Mouse (Mus musculus): ENCODE results near the gene Coq10a.

The Coq10a gene

DNA sequence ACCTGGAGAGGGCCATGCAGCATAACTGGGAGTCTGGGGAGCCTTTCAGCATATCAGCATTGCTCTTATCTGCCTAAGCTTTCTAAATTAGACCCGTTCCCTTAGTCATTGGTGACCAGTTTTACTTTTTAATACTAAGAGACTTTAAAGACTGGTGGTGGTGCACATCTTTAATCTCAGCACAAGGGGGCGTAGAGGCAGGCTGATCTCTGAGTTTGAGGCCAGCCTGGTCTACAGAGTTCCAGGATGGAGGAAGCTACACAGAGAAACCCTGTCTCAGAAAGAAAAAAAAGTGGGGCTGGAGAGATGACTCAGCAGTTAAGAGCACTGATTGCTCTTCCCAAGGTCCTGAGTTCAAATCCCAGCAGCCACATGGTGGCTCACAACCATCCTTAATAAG, 28.5 kb downstream of the Coq10a start:
- CTCF ChIA-PET, result interaction anchor here (0.5 to 1.4 kb wide), 13 partner anchors 9 to 259 kb away, joined by 3 to 8 read pairs (median 3); partner anchors contain the start of gene Stat2 (in 1 of the 4)
- POLR2A ChIA-PET, result interaction anchor here in 3 of 4 experiments (0.6 to 14.1 kb wide), 20 partner anchors 10 to 579 kb away, joined by 3 to 252 read pairs (median 4); partner anchors contain the start of genes Cnpy2 (in 2 of the 3), Coq10a (in 2 of the 3), Nabp2 (in 1 of the 3) and Naca (in 1 of the 3)

DNA sequence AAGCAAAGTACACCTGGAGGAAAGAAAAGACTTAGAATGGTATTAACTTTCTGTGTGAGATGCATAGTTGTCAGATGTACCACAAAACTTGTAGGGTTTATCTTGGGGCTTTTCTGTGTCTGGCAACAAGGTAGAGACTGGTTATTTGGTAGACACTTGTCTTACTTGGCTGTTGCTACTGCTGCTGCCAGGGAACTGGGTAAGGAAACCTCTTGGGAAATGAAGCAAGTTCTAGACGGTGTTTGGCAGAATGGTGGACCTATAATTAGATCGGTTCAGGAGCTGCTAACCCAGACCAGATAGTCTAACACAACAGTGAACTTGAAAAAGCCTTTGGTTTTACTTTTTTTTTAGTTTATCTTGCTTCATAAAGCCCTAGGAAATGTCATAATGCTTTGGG, 29.8 kb downstream of the Coq10a start:
- ChIA-PET CTCF (interaction anchor here in 2 of 4 experiments (0.7 to 2.1 kb wide), 5 partner anchors 17 to 662 kb away, joined by 3 to 7 read pairs (median 6); partner anchors contain the start of gene Cnpy2 (in 1 of the 2)), POLR2A (interaction anchor here in 2 of 4 experiments (0.6 to 14.1 kb wide), 25 partner anchors 12 to 557 kb away, joined by 3 to 252 read pairs (median 7); partner anchors contain the start of genes Cnpy2 (in 2 of the 2), Nabp2 (in 2 of the 2), Pan2 (in 2 of the 2) and Rnf41 (in 2 of the 2))

DNA sequence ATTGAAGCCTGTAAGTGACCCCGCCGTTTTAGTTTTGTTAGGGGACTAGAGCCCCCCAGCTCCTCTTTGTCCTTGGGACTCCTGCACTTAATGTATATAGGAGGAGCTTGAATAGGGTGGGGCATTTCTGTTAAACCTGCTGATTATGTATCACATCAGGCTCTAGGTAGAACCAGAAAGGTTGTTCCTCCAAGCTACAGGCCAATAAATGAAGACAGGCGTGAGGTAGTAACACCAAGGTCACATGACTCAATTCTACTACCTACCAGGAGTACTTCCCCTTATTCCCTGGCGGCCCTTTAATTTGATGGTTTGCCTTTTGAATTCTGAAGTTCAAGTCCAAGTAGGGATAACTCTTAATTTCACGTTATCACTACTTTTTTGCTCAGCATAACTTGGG, 30.4 kb downstream of the Coq10a start:
- ChIA-PET POLR2A (interaction anchor here (0.5 to 14.1 kb wide), 51 partner anchors 9 to 676 kb away, joined by 3 to 252 read pairs (median 4); partner anchors contain the start of genes Cnpy2 (in 3 of the 4), Zc3h10 (in 3 of the 4), Nabp2 (in 2 of the 4) and Pa2g4 (in 2 of the 4)), CTCF (interaction anchor here in 2 of 4 experiments (0.7 to 2.1 kb wide), 9 partner anchors 12 to 662 kb away, joined by 3 to 7 read pairs (median 3); partner anchors contain the start of genes Cnpy2 (in 1 of the 2), Nabp2 (in 1 of the 2) and Rnf41 (in 1 of the 2))

DNA sequence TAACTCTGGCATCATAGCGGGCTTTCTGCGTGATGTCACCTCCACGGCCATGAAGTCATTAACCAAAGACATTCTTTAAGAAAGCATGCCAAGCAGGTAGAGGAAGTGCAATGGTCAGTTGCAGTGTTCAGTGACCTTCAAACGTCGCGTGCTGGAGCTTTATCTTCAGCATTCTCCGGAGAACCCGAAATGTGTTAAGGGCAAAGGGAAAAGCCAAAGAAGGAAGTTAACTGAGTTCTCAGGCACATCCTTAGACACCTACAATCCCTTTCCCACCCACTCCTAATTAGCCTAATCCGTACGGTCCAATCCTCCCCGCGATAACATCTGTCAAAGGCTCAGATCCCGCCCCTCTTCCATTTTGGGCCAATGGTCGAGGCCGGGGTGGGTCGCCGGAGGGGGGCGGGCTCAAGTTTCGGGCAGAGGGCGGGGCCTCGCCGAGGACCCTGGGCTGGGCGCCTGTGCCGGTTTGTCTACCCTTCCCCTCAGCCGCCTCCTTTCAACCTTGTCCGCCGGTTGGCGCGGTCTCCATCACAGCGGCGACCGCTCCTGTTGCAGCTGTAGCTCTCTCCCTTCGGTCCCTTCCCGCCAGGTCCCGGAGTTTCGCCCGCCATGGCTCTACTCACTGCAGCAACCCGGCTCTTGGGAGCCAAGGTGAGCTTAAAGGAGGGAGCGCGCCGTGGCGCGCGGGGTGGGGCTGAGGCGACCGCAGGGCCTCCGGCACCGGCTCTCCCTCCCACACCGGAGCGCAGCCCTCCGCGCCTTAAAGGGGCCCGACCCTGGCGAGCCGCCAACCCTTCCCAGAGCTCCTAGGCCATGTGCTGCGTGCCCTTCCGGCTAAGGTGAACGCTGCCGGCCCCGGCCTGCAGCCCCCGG, 31.3 kb downstream of the Coq10a start, which contains the start of gene Cs:
Cs (plus strand) TSS at position 429 of the 876 bp plus-strand sequence.
- POLR2A ChIA-PET, result interaction anchor here (0.5 to 14.1 kb wide), 60 partner anchors 9 to 676 kb away, joined by 3 to 252 read pairs (median 4); partner anchors contain the start of genes Cnpy2 (in 3 of the 4), Pa2g4 (in 3 of the 4), Zc3h10 (in 3 of the 4) and Nabp2 (in 2 of the 4)
- CTCF ChIA-PET, result interaction anchor here in 2 of 4 experiments (0.7 to 2.1 kb wide), 8 partner anchors 11 to 74 kb away, joined by 3 to 7 read pairs (median 4); partner anchors contain the start of genes Cnpy2 (in 1 of the 2), Nabp2 (in 1 of the 2) and Rnf41 (in 1 of the 2)

DNA sequence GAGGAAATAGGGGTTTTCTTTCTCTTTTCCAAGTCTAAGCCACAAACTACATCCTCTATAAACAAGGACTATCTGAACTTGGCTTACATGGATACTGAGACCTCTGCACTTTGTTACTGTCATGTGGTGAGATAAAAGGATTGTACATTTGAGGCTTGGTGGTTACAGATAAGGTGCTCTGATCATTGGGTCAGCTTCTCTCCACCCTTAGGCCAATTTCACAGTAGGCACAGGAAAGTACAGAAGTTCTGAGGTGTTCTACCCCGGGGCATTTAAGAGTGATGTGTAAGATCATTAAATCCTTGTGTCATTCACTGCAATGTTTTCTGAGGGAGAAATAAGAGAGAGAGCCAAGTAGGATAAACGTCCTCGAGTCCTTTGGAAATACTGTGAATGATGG, 32.2 kb downstream of the Coq10a start:
- POLR2A ChIA-PET, result interaction anchor here (0.6 to 14.1 kb wide), 28 partner anchors 8 to 302 kb away, joined by 3 to 252 read pairs (median 4); partner anchors contain the start of genes Cnpy2 (in 3 of the 4), Pan2 (in 2 of the 4), Zc3h10 (in 2 of the 4) and Gls2 (in 1 of the 4)
- CTCF ChIA-PET, result interaction anchor here in 2 of 4 experiments (0.8 to 1.2 kb wide), 4 partner anchors 9 to 75 kb away, joined by 3 read pairs; partner anchors contain the start of genes Nabp2 (in 1 of the 2) and Rnf41 (in 1 of the 2)

DNA sequence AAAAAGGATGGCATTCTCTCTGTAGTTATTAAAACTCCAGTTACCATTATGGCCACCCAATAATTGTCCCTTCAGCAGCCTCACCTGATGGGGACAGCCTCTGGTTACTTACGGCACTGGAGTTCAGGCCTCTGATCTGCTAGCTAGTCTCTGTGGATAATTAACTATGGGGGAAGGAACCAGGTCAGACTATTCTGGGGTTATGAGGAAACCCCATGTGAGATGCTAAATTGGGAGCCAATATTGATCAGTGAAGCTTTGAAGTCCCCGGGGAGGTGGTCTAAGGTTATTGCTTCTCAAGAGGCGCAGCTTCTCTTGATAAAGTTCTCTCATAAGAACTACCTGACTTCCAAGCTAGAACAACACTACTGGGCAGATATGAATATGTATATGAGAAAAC, 32.6 kb downstream of the Coq10a start:
- POLR2A ChIA-PET, result interaction anchor here in 3 of 4 experiments (0.6 to 14.1 kb wide), 20 partner anchors 11 to 212 kb away, joined by 3 to 252 read pairs (median 4); partner anchors contain the start of genes Cnpy2 (in 3 of the 3), Pan2 (in 2 of the 3), Zc3h10 (in 2 of the 3) and Coq10a (in 1 of the 3)
- CTCF ChIA-PET, result interaction anchor here in 3 of 4 experiments (0.6 to 1.3 kb wide), 6 partner anchors 8 to 75 kb away, joined by 3 to 5 read pairs (median 3); partner anchors contain the start of genes Cnpy2 (in 1 of the 3), Nabp2 (in 1 of the 3) and Rnf41 (in 1 of the 3)

DNA sequence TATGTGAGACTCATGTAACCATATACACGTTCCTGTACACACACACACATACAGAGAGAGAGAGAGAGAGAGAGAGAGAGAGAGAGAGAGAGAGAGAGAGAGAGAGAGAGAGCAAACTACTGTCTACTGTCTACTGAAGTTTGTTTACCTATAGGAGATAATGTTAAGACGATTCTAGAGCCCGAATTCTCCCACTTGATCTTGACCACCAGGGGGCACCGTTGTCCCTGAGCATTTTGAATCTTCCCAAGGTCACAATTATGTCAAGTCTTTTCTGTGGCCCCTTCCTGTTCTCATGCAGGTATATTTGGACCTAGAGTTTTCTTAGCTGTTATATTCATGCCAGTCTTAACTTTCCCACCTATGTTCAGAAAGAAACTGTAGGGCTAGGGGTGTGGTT, 33.2 kb downstream of the Coq10a start:
- ChIA-PET CTCF (interaction anchor here (0.5 to 1.9 kb wide), 24 partner anchors 8 to 781 kb away, joined by 3 to 8 read pairs (median 3); partner anchors contain the start of genes Cnpy2 (in 2 of the 4), Nabp2 (in 1 of the 4), Pan2 (in 1 of the 4) and Rnf41 (in 1 of the 4)), POLR2A (interaction anchor here in 3 of 4 experiments (1.0 to 14.1 kb wide), 21 partner anchors 9 to 212 kb away, joined by 3 to 252 read pairs (median 4); partner anchors contain the start of genes Cnpy2 (in 3 of the 3), Zc3h10 (in 2 of the 3), Coq10a (in 1 of the 3) and Gls2 (in 1 of the 3))

DNA sequence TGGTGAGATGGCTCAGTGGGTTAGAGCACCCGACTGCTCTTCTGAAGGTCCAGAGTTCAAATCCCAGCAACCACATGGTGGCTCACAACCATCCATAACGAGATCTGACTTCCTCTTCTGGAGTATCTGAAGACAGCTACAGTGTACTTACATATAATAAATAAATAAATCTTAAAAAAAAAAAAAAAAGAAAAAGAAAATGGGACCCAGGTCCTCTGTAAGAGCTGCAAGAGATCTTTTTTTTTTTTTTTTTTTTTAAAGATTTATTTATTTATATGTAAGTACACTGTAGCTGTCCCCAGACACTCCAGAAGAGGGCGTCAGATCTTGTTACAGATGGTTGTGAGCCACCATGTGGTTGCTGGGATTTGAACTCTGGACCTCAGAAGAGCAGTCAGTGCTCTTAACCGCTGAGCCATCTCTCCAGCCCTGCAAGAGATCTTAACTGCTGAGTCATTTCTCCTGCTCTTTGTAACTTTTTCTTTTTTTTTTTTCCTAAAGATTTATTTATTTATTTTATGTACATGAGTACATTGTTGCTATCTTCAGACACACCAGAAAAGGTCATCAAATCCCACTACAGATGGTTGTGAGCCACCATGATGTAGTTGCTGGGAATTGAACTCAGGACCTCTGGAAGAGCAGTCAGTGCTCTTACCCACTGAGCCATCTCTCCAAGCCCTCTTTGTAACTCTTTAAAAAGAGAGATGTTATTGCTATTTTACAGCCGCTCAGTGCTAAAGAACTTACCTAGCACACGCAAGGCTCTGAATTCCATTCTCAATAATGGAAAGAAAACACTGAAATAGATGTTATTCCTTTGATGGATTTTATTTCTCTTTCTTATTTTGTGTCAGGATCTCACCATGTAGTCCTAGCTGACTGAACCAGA, 36.2 kb downstream of the Coq10a start:
- POLR2A ChIA-PET, result interaction anchor here in 3 of 4 experiments (0.6 to 14.1 kb wide), 11 partner anchors 8 to 1272 kb away, joined by 3 to 252 read pairs (median 4); partner anchors contain the start of genes Cnpy2 (in 3 of the 3), Esyt1 (in 1 of the 3), Nabp2 (in 1 of the 3) and Rnf41 (in 1 of the 3)
- CTCF ChIA-PET, result interaction anchor here in 3 of 4 experiments (0.6 to 0.7 kb wide), 5 partner anchors 9 to 558 kb away, joined by 3 read pairs; partner anchors contain the start of gene Pa2g4 (in 1 of the 3)

DNA sequence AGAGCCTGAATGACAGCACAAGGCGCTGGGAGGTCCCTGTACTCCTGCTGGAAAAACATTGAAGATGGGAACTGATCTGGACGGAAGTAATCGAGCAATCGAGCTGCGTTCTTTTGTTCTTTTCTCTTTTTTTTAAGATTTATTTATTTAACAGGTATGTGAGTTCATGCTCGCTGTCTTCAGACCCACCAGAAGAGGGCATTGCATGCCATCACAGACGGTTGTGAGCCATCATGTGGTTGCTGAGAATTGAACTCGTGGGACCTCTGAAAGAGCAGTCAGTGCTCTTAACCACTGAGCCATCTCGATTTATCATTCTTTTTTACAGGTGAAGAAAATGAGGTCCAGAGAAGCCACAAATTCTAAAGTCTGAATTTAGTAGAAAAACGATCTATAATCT, 41.2 kb downstream of the Coq10a start:
- CTCF ChIA-PET, result interaction anchor here in 2 of 4 experiments (0.9 to 1.5 kb wide), 5 partner anchors 9 to 84 kb away, joined by 3 to 4 read pairs (median 3); partner anchors contain the start of genes Nabp2 (in 1 of the 2) and Rnf41 (in 1 of the 2)

DNA sequence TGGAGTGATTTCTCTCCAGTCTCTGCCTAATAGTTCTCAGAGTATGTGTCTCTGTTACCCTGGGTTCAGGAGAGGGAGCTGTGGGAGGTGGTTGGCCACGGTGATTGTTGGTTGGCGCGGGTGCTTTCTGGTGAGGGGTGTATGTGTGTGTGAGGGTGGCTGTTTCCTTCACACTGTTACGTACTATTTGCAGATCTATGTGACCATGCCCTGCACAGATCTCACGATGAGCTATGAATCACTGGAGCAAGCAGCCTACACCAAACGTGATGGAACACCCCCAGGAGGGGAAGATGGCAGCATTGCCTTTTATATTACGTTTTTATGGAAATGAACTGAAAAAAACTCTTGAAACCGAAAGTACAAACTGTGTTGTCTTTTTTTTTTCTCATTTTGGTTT, 42.0 kb downstream of the Coq10a start:
- CTCF ChIA-PET, result interaction anchor here in 3 of 4 experiments (0.5 to 1.1 kb wide), 7 partner anchors 8 to 127 kb away, joined by 3 to 6 read pairs (median 3); partner anchors contain the start of gene Cs (in 1 of the 3)
- POLR2A ChIA-PET, result interaction anchor here (0.5 to 12.0 kb wide), 22 partner anchors 7 to 292 kb away, joined by 3 to 252 read pairs (median 6); partner anchors contain the start of genes Pan2 (in 3 of the 4), Cs (in 2 of the 4), Atp5b (in 1 of the 4) and Gls2 (in 1 of the 4)

More for the DNA sequence above, 41.2 kb downstream of the Coq10a start:
- POLR2A ChIA-PET, result interaction anchor here in 3 of 4 experiments (0.7 to 12.0 kb wide), 8 partner anchors 10 to 257 kb away, joined by 3 to 252 read pairs (median 3); partner anchors contain the start of genes Coq10a (in 1 of the 3), Cs (in 1 of the 3) and Pan2 (in 1 of the 3)

DNA sequence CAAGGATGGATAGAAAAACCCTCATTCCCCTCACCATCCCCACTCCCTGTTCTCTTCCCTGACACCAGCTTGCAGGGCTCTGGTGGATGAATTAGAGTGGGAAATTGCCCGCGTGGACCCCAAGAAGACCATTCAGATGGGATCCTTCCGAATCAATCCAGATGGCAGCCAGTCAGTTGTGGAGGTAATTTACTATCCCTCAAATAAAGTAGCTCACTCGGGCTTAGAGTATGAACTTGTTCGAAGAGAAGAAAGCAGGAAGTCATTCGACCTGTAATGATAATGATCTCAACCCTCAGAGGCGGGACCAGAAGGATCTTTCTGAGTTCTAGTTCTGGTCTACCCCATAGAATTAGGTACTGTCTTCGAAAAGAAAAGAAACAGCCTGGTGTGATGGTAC, 45.3 kb downstream of the Coq10a start:
- CTCF ChIA-PET, result interaction anchor here in 2 of 4 experiments (1.2 to 2.1 kb wide), 5 partner anchors 11 to 681 kb away, joined by 4 to 6 read pairs (median 5); partner anchors contain the start of genes Cs (in 1 of the 2), Pan2 (in 1 of the 2) and Stat6 (in 1 of the 2)
- POLR2A ChIA-PET, result interaction anchor here in 3 of 4 experiments (0.6 to 12.0 kb wide), 64 partner anchors 8 to 655 kb away, joined by 3 to 252 read pairs (median 9); partner anchors contain the start of genes Coq10a (in 3 of the 3), Cs (in 3 of the 3), Pan2 (in 3 of the 3) and Spryd4 (in 3 of the 3)

DNA sequence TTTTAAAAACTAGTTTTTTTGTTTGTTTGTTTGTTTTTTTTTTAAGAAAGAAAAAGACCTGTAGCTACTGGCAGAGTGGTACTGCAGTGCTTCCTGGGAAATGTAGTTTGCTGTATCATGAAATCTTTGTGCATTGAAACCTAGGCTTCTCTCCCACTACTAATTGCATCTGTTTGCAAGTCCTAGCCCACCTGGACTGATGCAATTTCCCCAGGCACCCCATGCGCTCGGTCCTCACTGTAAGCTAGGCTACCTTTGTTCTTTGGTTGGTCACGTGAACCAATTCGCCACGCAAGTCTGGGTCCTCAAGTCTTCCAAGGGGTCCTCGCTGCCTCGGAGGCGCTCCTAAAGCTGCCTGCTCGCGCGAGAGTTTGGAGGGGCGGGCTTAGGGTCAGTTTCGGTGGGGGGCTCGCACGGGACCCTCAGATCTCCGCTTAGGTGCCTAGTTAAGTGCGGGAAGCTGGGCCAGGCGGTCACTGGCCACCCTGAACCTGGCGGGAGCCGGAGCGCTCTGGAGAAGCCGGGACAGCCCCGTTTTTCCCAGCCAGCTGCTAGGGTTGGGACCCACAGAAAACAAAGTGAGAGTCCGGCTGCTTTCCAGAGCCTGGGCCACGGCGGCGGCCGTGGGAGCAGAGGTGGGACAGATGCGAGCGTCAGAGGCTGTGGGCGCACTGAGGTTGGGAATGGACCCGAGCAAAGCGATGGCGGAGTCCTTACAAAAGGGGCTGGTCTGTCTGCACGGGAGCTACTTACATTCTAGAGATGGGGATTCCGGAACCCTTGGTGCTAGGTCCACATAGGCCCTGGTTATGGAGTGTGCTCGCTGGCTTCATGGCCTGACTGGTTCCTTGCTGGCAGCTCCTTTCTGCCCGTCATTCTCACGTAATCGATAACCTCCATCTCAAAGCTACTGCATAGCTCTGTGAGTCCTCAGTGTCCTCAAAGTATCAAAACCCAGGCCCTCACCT, 46.4 kb downstream of the Coq10a start, which contains the start of gene Cnpy2:
Cnpy2 (plus strand) TSS at position 319 of the 968 bp plus-strand sequence.
- CTCF ChIA-PET, result interaction anchor here (0.6 to 2.1 kb wide), 22 partner anchors 9 to 810 kb away, joined by 3 to 7 read pairs (median 4); partner anchors contain the start of genes Cs (in 1 of the 4), Nabp2 (in 1 of the 4), Pa2g4 (in 1 of the 4) and Pan2 (in 1 of the 4)
- POLR2A ChIA-PET, result interaction anchor here (0.6 to 12.0 kb wide), 163 partner anchors 9 to 857 kb away, joined by 3 to 252 read pairs (median 5); partner anchors contain the start of genes Coq10a (in 4 of the 4), Pan2 (in 4 of the 4), Cs (in 3 of the 4) and Esyt1 (in 3 of the 4)

DNA sequence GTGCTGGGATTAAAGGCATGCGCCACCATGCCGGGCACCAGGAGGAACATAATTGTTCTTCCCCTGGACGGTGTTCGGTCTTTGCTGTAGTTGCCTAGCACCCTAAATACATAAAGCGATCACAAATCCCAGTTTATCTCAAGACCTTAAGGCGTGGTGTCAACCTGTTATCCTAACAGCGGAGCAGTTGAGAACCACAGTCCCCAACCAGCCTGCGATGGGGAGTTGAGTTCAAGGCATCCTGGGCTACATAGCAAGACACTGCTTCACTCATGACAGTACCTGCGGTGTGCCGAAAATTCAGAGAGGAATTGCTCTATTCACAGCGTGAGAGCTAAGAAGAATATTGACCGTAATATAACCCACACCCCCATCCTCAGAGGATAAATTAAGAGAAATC, 47.2 kb downstream of the Coq10a start:
- POLR2A ChIA-PET, result interaction anchor here (0.6 to 12.0 kb wide), 110 partner anchors 8 to 856 kb away, joined by 3 to 252 read pairs (median 6); partner anchors contain the start of genes Pan2 (in 4 of the 4), Coq10a (in 3 of the 4), Cs (in 3 of the 4) and Zc3h10 (in 3 of the 4)
- CTCF ChIA-PET, result interaction anchor here in 3 of 4 experiments (0.6 to 2.1 kb wide), 15 partner anchors 9 to 809 kb away, joined by 3 to 7 read pairs (median 4); partner anchors contain the start of genes Cs (in 1 of the 3), Nabp2 (in 1 of the 3), Pan2 (in 1 of the 3) and Rnf41 (in 1 of the 3)

Measured in embryonic stem cell, embryonic (primary cell).